Mouse (Mus musculus) C3H10T1/2 (cell line): Measurements from ENCODE around the gene Sept3. TPM values are rescaled to one million over a fixed set of nuclear protein-coding genes. Genes with fewer than 3 reads are reported as not detected.

ENCODE experiments used
- polyA plus RNA-seq, 2 experiments: library from polyadenylated mRNA; unstranded; fragments of >200 nt; fragmentation: generic; extraction: Trizol; gene quantifications; one replicate each; pipeline ENCODE4 v1.2.1; 2012; ENCODE audit warnings: missing spikeins in 2 of 2

The Sept3 gene
- under 1 TPM in 1 of 2 experiments, not detected in 1; 0.04 TPM for polyA plus RNA-seq

DNA sequence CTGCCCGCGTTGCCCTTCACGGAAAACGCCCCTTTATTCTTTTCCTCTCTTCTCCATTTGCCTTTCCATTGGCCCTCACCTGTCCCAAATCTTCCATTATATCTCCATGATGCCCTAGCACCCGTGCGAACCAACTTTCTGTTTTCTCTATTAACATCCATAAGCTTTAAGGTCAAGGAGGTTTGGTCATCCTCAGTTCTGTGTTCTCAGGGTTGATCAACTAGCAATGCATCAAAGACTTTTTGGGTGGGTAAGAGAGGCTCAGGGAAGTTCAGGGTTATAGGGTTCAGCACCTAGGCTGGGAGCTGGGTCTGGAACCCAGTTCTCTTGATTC is at the start of gene Sept3:
Sept3 (plus strand) TSS at position 301 of the 334 bp plus-strand sequence.

DNA sequence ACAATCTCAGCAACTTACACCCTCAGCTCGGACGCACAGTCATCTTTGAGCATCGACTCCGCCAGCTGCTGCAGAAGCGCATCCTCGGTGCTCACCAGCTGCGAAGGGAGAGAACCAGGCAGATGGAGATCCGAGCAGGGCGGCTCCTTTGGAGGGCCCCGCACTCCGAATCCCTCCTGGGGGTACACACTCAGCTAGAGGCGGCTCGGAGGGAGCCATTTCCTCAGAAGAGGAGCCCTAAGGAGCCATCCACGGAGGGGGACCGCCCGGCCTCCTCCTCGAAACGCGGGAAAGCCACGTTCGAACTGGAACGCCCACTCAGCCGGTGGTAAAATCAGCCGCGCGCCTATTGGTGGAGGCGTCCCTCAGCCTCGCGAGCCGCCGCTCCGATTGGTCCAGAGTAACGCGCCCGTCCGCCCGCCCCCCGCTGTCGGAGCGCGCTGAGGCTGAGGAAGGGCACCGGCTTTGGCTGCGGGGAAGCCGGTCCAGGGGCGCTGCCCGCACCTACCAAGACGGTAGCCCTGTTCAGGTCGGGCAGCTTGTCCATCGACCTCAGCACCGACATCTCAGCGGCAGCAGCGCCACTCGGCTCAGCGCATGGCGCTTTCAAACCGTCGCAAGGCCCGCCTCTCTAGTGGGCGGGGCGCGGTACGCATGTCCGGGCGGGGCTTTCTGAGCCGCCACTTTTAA is 30.4 kb upstream of the Sept3 start, which contains the start of gene Cenpm:
Cenpm (minus strand) TSS at position 634 of the 690 bp plus-strand sequence.

DNA sequence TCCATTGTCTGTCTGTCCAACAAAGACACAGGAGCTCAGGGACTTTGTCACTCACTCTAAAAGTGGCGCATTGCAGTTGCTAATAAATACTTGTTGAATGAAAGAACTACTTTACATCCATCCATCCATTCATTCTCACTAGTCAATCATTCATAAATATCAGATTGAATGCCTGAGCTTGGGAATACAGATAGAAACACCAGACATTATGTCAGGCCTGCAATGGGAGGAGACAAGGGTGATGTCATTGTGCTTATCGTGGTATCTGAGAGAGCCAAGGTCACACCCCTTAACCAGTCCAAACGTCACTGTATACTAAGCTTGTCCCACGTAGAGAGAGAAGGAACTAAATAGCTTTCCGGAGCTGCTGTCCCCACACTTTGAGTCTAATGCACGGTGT is 22.6 kb upstream of the Sept3 start, which contains the start of gene 1500009C09Rik:
1500009C09Rik (plus strand) TSS at position 301 of the 400 bp plus-strand sequence.

DNA sequence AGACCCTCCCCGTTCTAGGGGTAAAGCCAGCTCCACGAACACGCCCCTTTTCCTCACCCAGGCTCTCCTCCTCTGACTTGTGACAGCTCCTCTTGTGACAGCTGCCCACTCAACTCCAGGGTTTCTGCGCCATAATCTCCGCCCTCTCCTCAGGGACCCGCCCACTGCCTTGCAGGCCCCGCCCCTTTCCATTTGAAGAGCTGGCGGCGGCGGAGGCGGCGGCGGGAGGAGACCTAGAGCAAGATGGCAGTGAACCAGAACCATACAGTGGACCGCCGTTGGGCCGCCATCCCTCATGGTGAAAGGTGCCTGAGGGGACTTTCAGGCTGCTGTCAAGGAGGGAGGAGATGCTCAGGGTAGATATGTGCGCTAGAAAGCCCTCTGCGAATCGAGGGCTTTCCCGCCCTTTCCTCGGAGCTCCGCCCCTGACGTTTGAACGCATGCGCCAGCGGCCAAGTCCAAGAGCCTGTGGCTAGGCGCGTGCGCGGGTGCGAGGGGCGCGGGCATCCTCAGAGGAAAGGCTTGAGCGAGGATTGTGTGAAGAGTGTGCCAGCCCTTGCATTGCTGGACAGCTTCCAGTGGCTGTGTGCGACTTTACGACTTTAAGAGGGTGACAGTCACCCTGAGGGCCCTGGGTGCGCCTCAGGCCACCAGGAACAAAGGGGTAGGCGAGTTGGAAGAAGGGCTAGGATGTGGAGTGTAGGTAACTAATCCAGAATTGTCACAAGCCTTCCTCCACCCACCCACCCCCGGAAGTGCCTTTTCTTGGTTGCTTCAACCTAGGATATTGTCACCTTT is 24.3 kb downstream of the Sept3 start, which contains the start of gene Wbp2nl:
Wbp2nl (plus strand) TSS at position 191 of the 798 bp plus-strand sequence.

DNA sequence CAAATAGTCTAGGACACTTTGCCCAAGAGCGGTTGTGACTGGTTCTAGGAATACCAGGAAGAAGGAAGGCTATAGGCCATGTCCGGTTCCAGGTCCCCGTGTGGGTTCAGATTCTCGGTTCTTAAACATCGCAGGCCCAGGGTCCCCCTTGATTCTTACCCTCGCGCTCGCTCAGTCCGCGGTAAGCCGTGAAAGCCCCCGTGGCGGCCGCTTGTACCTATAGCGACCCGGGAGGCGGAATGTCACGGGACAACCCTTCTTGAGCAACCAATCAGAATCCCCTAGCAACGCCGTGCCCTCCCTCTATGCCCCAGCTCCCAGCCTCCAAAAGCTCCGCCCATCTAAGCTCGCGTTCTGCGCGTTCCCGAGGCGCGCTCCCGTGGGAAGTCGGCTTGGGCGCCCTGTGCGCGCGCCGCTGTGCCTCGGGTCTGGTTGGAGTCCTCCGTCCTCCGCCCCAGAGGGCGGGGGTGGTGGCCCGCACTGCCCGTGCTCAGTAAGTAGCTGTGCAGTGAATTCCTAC is 64.0 kb downstream of the Sept3 start, which contains the start of the genes Naga, Pheta2 and Smdt1:
Naga (minus strand) TSS at position 333 of the 520 bp plus-strand sequence.
Pheta2 (plus strand) TSS at position 350 of the 520 bp plus-strand sequence.
Smdt1 (plus strand) TSS at position 367 of the 520 bp plus-strand sequence.

Other genes starting within 250 kb of the Sept3 start
- gene Desi1, start 241.0 kb upstream of the Sept3 start, polyA plus RNA-seq: 10 to 100 TPM; 28.2 to 46.7 TPM
- 100 to 1,000 TPM; 121 to 181 TPM for gene Snu13, start 227.3 kb upstream of the Sept3 start, polyA plus RNA-seq
- under 1 TPM in 1 of 2 experiments, not detected in 1; 0.01 TPM for gene 4930407I10Rik, start 215.7 kb upstream of the Sept3 start, polyA plus RNA-seq
- under 1 TPM in 1 of 2 experiments, not detected in 1; 0.01 TPM for gene Mei1, start 204.9 kb upstream of the Sept3 start, polyA plus RNA-seq
- 10 to 100 TPM in 1 of 2 experiments, 1 to 10 TPM in 1; 6.5 to 13.8 TPM for gene Ccdc134, start 147.0 kb upstream of the Sept3 start, polyA plus RNA-seq
- gene Srebf2, start 127.7 kb upstream of the Sept3 start, polyA plus RNA-seq: 100 to 1,000 TPM in 1 of 2 experiments, 10 to 100 TPM in 1; 70.2 to 128 TPM
- under 1 TPM in 1 of 2 experiments, not detected in 1; 0.28 TPM for gene Shisa8, start 62.1 kb upstream of the Sept3 start, polyA plus RNA-seq
- gene Tnfrsf13c, start 50.5 kb upstream of the Sept3 start, polyA plus RNA-seq: under 1 TPM in 1 of 2 experiments, not detected in 1; 0.61 TPM
- gene Cenpm, start 30.1 kb upstream of the Sept3 start, polyA plus RNA-seq: 100 to 1,000 TPM; 147 to 179 TPM
- gene 1500009C09Rik, start 22.5 kb upstream of the Sept3 start, polyA plus RNA-seq: not detected
- gene Wbp2nl, start 24.1 kb downstream of the Sept3 start, polyA plus RNA-seq: not detected
- 100 to 1,000 TPM in 1 of 2 experiments, 10 to 100 TPM in 1; 21.5 to 103 TPM for gene Naga, start 64.0 kb downstream of the Sept3 start, polyA plus RNA-seq
- under 1 TPM; 0.01 to 0.18 TPM for gene Pheta2, start 64.0 kb downstream of the Sept3 start, polyA plus RNA-seq
- gene Smdt1, start 64.1 kb downstream of the Sept3 start, polyA plus RNA-seq: 100 to 1,000 TPM; 579 to 591 TPM
- 100 to 1,000 TPM; 143 to 543 TPM for gene Ndufa6, start 79.4 kb downstream of the Sept3 start, polyA plus RNA-seq
- gene Cyp2d22, start 105.4 kb downstream of the Sept3 start, polyA plus RNA-seq: under 1 TPM; 0.12 to 0.59 TPM
- gene Cyp2d11, start 119.1 kb downstream of the Sept3 start, polyA plus RNA-seq: not detected
- not detected for gene Cyp2d10, start 132.3 kb downstream of the Sept3 start, polyA plus RNA-seq
- not detected for gene Cyp2d9, start 158.5 kb downstream of the Sept3 start, polyA plus RNA-seq